Mouse (Mus musculus): ENCODE results near the gene Pdlim1. TPM values are rescaled to one million over a fixed set of nuclear protein-coding genes. Genes with fewer than 3 reads are reported as not detected.

The Pdlim1 gene
- total RNA-seq (2023) = 31.2 and 37.4 TPM in 2 replicates

GRCm38 (mm10) chr19:40271308-40271892 lies at the start of gene Pdlim1:
Gene Pdlim1 (minus strand): TSS chr19:40271842.

GRCm38 (mm10) chr19:40187160-40187559 lies 84.5 kb downstream of the Pdlim1 start, which contains the start of gene Cyp2c70:
Gene Cyp2c70 (minus strand): TSS chr19:40187333.

Other genes with a start within 250 kb of the Pdlim1 start
- not detected in 2 replicates for gene Cyp2c54, start 198.0 kb downstream of the Pdlim1 start, total RNA-seq (2023)
- not detected in 2 replicates for gene Cyp2c50, start 182.2 kb downstream of the Pdlim1 start, total RNA-seq (2023)
- not detected in 2 replicates for gene Cyp2c70, start 84.5 kb downstream of the Pdlim1 start, total RNA-seq (2023)
- gene Sorbs1, start 241.9 kb upstream of the Pdlim1 start, total RNA-seq (2023) = 2.8 and 3.6 TPM in 2 replicates